Mouse (Mus musculus) cerebellum, adult 2 months (tissue): ENCODE measurements around the gene Vav2.

ENCODE experiments used
- CTCF ChIP-seq: fragments of 200-500 bp; IDR thresholded peaks from 2 replicates; pipeline ENCODE4 v1.5.1; 2011; ENCODE audit warnings: low read depth, mild to moderate bottlenecking, control low read depth, low read length, moderate library complexity, borderline replicate concordance; ENCODE audit not compliant: insufficient read depth
- POLR2A ChIP-seq: fragments of 200-500 bp; IDR thresholded peaks from 2 replicates; pipeline ENCODE4 v1.6.1; 2011; ENCODE audit warnings: low read length, control low read depth, borderline replicate concordance; ENCODE audit not compliant: insufficient read depth

- TF ChIP-seq POLR2A (no peak), CTCF (no peak)
These were observed 179.9 kb downstream of the Vav2 start for GRCm38 (mm10) chr2:27246712-27247486.
